Mouse (Mus musculus) ES-E14 (cell line): ENCODE measurements around the gene Rpap1. TPM values are rescaled to one million over a fixed set of nuclear protein-coding genes. Genes with fewer than 3 reads are reported as not detected.

Experiments used
- DNase-seq: peaks from one replicate; pipeline ENCODE4 v3.0.0-alpha.2; 2013; ENCODE audit warnings: low read depth, low spot score
- H3K27ac ChIP-seq: 2 replicates; pipeline ENCODE4 v1.5.1; 2012; ENCODE audit warnings: low read depth, mild to moderate bottlenecking, low read length, moderate library complexity, mixed read lengths; ENCODE audit not compliant: poor library complexity, insufficient read depth, severe bottlenecking
- H3K36me3 ChIP-seq: 2 replicates; pipeline ENCODE4 v1.6.1; 2012; ENCODE audit warnings: mild to moderate bottlenecking, low read length, moderate library complexity, mixed read lengths; ENCODE audit not compliant: control insufficient read depth, poor library complexity, insufficient read depth, severe bottlenecking
- H3K4me1 ChIP-seq, 2 experiments: fragments of 150-350 bp in 1 of 2; sonication (generic) in 1 of 2; 2 replicates each; pipeline ENCODE4 v1.6.1; 2012; ENCODE audit warnings: low read length in 2 of 2, mild to moderate bottlenecking in 1 of 2, mixed read lengths in 1 of 2; ENCODE audit not compliant: control insufficient read depth in 2 of 2, insufficient read depth in 2 of 2, poor library complexity in 1 of 2
- H3K4me3 ChIP-seq, 2 experiments: fragments of 150-350 bp in 1 of 2; sonication (generic) in 1 of 2; 2 replicates each; pipeline ENCODE4 v1.5.1; 2012; ENCODE audit warnings: low read length in 2 of 2, low read depth in 1 of 2, mild to moderate bottlenecking in 1 of 2, mixed read lengths in 1 of 2; ENCODE audit not compliant: insufficient read depth in 1 of 2, poor library complexity in 1 of 2, severe bottlenecking in 1 of 2
- H3K9ac ChIP-seq: 2 replicates; pipeline ENCODE4 v1.6.1; 2012; ENCODE audit warnings: low read depth, mild to moderate bottlenecking, low read length, mixed read lengths; ENCODE audit not compliant: poor library complexity, insufficient read depth, severe bottlenecking
- H3K9me3 ChIP-seq: fragments of 150-350 bp; sonication (generic); 2 replicates; pipeline ENCODE4 v1.6.1; 2012; ENCODE audit warnings: low read depth, mild to moderate bottlenecking, low read length; ENCODE audit not compliant: control insufficient read depth, insufficient read depth
- CHD2 ChIP-seq: IDR thresholded peaks from 2 replicates; pipeline ENCODE4 v1.6.1; 2014; ENCODE audit warnings: mild to moderate bottlenecking, low read depth, low read length, inconsistent platforms
- HCFC1 ChIP-seq: IDR thresholded peaks from 2 replicates; pipeline ENCODE4 v1.6.1; 2012; ENCODE audit warnings: low read length, inconsistent platforms, borderline replicate concordance; ENCODE audit not compliant: insufficient read depth
- MAFK ChIP-seq: IDR thresholded peaks from 2 replicates; pipeline ENCODE4 v1.6.1; 2014; ENCODE audit warnings: mild to moderate bottlenecking, low read depth, low read length, inconsistent platforms; ENCODE audit not compliant: insufficient read depth
- ZC3H11A ChIP-seq: IDR thresholded peaks from 2 replicates; pipeline ENCODE4 v1.6.1; 2012; ENCODE audit warnings: low read depth, mild to moderate bottlenecking, inconsistent platforms, low read length, borderline replicate concordance
- ZNF384 ChIP-seq: IDR thresholded peaks from 2 replicates; pipeline ENCODE4 v1.6.1; 2012; ENCODE audit warnings: low read depth, low read length, inconsistent platforms
- in situ Hi-C, 2 experiments: fragments of 600-800 bp; cut with MboI; formaldehyde crosslinking; loops; one replicate each; pipeline ENCODE4 v1.15.1; 2025; ENCODE audit warnings: low sequenced_read_pairs in 2 of 2, inconsistent platforms in 1 of 2; ENCODE audit not compliant: unreplicated experiment in 2 of 2
- total RNA-seq: library from RNA; depleted of rRNA; stranded (reverse); fragments of 300-350 nt; gene quantifications from 2 replicates; pipeline ENCODE4 v1.2.3, GENCODE M21; 2012

Rpap1 gene
- total RNA-seq, 1 experiment, result 46.6 TPM

DNA sequence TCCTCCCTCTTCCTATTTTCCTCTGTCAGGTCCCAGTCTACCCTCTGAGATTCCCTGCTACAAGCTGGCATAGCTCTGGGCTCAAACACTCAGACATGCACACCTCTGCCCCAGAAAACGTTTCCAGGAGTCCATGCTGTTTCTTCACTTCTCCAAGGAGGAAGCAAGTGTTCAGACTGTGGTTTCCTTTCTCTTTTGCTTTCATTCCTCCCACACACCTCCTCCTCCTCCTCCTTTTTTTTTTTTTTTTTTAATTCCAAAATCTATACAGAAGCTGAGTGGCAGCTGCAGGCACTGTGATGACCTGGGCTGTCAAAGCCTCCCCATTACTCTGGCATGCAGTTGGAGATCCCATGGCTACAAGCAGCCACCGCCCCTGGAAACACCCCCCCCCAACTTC lies 46.8 kb downstream of the Rpap1 start:
- Histone ChIP-seq H3K4me1 (peaks cover 5 to 18% of the 10 kb centered on the region in 2 experiments; a peak in 3 of 4 replicates), H3K9me3 (no peaks in the 10 kb centered on the region), H3K4me3 (no peak overlapping the region), H3K36me3 (no peaks in the 10 kb centered on the region), H3K9ac (no peak overlapping the region), H3K27ac (no peak overlapping the region)
- no peak for DNase-seq
- TF ChIP-seq CHD2 (no peak), HCFC1 (no peak), ZC3H11A (no peak), MAFK (no peak), ZNF384 (no peak)
- in situ Hi-C loops, result no loop called here

DNA sequence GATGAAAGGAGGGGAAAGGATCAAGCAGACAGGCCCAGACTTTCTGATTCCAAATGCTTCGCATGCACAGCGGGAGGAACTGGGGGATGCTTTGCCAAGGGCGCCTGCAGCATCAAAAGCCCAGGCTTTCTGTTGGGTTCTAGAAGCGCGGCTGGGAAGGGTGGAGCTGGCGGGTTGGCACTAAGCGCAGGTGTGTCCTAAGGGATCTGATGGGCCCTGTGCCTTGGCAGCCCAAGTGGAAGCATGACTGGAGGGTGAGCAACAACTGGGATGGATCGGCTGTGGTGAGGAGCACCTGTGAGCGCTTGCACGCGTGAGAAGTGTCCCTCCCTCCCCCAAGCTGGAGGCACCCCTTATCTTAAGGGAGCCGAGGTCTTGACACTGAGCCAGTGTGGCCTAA lies 50.2 kb downstream of the Rpap1 start:
- Histone ChIP-seq H3K4me1 (peaks cover 1 to 5% of the 10 kb centered on the region in 2 experiments; a peak in 1 of 4 replicates), H3K9me3 (no peaks in the 10 kb centered on the region), H3K27ac (no peak overlapping the region), H3K4me3 (peak overlapping the region in 1 of 2 experiments; percentile 52; a peak in 1 of 4 replicates), H3K36me3 (peaks cover 5% of the 10 kb centered on the region), H3K9ac (no peak overlapping the region)
- TF ChIP-seq ZNF384 (no peak), HCFC1 (no peak), CHD2 (no peak)
- DNase-seq, result no peak
- in situ Hi-C loops, result no loop called here

DNA sequence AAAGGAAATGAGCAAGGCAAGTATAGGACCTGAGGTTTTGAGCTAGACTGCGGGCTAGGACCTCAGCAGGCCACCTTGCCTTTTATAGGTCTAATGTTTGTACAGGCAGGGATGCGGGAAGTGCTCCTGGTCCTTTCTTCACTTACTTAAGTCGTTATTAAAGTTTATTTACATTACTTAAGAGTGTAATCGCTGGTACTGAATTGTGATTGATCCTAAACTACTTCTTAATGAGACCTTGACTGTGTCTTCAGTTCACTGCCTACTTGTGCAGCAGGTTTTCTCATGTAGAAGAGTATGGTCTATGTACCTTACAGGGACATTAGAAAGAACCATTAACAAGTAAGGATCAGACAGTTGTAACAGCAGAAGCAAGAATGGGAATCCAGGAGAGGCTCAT lies 56.6 kb downstream of the Rpap1 start:
- Histone ChIP-seq H3K9me3 (no peaks in the 10 kb centered on the region), H3K4me1 (no peaks in the 10 kb centered on the region), H3K4me3 (no peak overlapping the region), H3K36me3 (peaks cover 23% of the 10 kb centered on the region), H3K27ac (no peak overlapping the region), H3K9ac (no peak overlapping the region)
- DNase-seq, result peak; percentile 53
- no peak for TF ChIP-seq HCFC1
- no peak for TF ChIP-seq MAFK
- TF ChIP-seq ZC3H11A, result no peak
- no peak for TF ChIP-seq CHD2
- no peak for TF ChIP-seq ZNF384
- in situ Hi-C loops, result no loop called here

DNA sequence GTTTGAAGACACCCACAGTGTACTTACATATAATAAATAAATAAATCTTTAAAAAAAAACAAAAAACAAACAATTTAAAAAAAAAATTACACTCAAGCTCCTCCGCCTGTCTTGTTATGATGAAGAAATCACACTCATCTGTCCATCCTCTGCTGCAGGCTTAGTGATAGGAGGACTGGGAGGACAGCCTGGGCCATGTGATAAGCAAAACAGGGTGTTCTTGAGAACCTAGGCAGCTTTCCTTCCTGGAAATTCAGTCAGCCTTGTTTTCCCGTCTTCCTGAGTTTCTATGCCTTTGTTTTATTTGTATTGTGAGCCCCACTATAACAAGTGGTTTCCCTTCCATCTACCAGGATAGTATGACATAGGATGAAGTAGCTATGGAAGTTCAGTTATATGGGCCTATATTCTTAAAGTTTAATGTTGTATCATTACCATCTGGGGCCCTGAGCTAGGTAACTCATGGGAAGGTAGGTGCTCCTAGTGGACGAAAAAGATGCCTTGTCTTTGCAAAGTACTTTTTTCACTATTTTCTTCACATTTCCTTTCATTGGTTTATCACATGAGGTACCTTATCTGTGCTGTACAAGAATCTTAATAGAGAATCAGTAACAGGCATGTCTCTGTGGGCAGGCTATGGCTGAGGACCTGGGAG lies 59.4 kb downstream of the Rpap1 start:
- no peaks in the 10 kb centered on the region for H3K4me1 ChIP-seq
- TF ChIP-seq ZC3H11A, result no peak
- TF ChIP-seq HCFC1, result no peak
- TF ChIP-seq ZNF384, result no peak
- TF ChIP-seq MAFK, result no peak
- TF ChIP-seq CHD2, result no peak
- no peak overlapping the region for H3K27ac ChIP-seq
- no peak overlapping the region for H3K9ac ChIP-seq
- DNase-seq, result no peak
- peaks cover 31% of the 10 kb centered on the region for H3K36me3 ChIP-seq
- H3K4me3 ChIP-seq, result no peak overlapping the region
- H3K9me3 ChIP-seq, result no peaks in the 10 kb centered on the region
- in situ Hi-C loops, result no loop called here
